Mouse (Mus musculus): ENCODE data around the gene Dcaf7.

DNA sequence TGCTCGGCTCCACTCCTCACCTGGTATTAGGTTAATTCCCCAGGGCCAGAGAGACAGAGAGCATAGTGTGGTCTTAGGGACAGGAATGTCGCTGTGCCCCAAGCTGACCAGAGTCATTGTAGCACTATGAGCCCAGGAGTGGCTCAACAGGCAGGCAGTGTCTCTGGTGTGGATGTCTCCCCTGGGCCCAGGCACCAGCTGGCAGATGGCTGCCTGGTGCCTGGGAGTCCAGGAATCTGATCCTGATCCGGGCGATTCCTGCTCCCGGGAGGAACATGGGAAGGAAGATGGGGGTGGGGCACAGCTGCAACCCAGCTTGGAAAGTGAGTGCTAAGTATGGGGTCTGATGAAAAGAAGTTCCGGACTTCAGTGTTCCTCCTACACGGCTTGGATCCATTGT is 24.0 kb upstream of the Dcaf7 start:
- TF ChIP-seq CTCF (IDR thresholded peaks at IDR 0.05; ENCODE audit: low read depth, low read length), result no peak
- TF ChIP-seq POLR2A (IDR thresholded peaks at IDR 0.05; ENCODE audit: extremely low read depth, insufficient read depth, low read length), result no peak
